Mouse (Mus musculus) MEL (cell line): ENCODE measurements around the gene Ssh2. TPM values are rescaled to one million over a fixed set of nuclear protein-coding genes. Genes with fewer than 3 reads are reported as not detected.

Experiments
- DNase-seq: peaks from one replicate; pipeline ENCODE4 v3.0.0; 2011; ENCODE audit warnings: low read depth, low spot score
- H3K27ac ChIP-seq: 2 replicates; pipeline ENCODE4 v1.5.1; 2012; ENCODE audit warnings: low read depth, mild to moderate bottlenecking, control low read depth, low read length, moderate library complexity; ENCODE audit not compliant: control insufficient read depth
- H3K27me3 ChIP-seq, 2 experiments: fragments of 150-350 bp in 1 of 2; sonication (generic) in 1 of 2; 2 replicates each; pipeline ENCODE4 v1.6.1; 2012; ENCODE audit warnings: low read length in 2 of 2, mild to moderate bottlenecking in 2 of 2, improper control_type of control experiment in 1 of 2, moderate library complexity in 1 of 2; ENCODE audit not compliant: insufficient read depth in 2 of 2, control insufficient read depth in 1 of 2
- H3K36me3 ChIP-seq, 2 experiments: 2 replicates each; pipeline ENCODE4 v1.6.1; 2012 to 2014; ENCODE audit warnings: low read length in 2 of 2, improper control_type of control experiment in 1 of 2, inconsistent platforms in 1 of 2, mild to moderate bottlenecking in 1 of 2; ENCODE audit not compliant: insufficient read depth in 2 of 2, control insufficient read depth in 1 of 2
- H3K4me1 ChIP-seq, 2 experiments: fragments of 150-350 bp in 1 of 2; sonication (generic) in 1 of 2; 2 replicates each; pipeline ENCODE4 v1.6.1; 2012; ENCODE audit warnings: low read length in 2 of 2, improper control_type of control experiment in 1 of 2, mild to moderate bottlenecking in 1 of 2; ENCODE audit not compliant: insufficient read depth in 2 of 2, control insufficient read depth in 1 of 2
- H3K4me3 ChIP-seq, 2 experiments: fragments of 150-350 bp in 1 of 2; sonication (generic) in 1 of 2; 2 replicates each; pipeline ENCODE4 v1.5.1; 2012; ENCODE audit warnings: low read depth in 2 of 2, low read length in 2 of 2, mild to moderate bottlenecking in 2 of 2, moderate library complexity in 2 of 2, control low read depth in 1 of 2, improper control_type of control experiment in 1 of 2; ENCODE audit not compliant: control insufficient read depth in 1 of 2, insufficient read depth in 1 of 2
- H3K79me2 ChIP-seq: 2 replicates; pipeline ENCODE4 v1.6.1; 2012; ENCODE audit warnings: mild to moderate bottlenecking, low read length, moderate library complexity; ENCODE audit not compliant: control insufficient read depth, poor library complexity, insufficient read depth
- H3K9ac ChIP-seq: 2 replicates; pipeline ENCODE4 v1.6.1; 2012; ENCODE audit warnings: low read depth, mild to moderate bottlenecking, control low read depth, low read length, moderate library complexity; ENCODE audit not compliant: control insufficient read depth, poor library complexity, severe bottlenecking
- H3K9me3 ChIP-seq: fragments of 150-350 bp; sonication (generic); replicated peaks from 2 replicates; pipeline ENCODE4 v1.6.1; 2012; ENCODE audit warnings: mild to moderate bottlenecking, low read length, improper control_type of control experiment, moderate library complexity; ENCODE audit not compliant: insufficient read depth
- BHLHE40 ChIP-seq: IDR thresholded peaks from 2 replicates; pipeline ENCODE4 v1.6.1; 2012; ENCODE audit warnings: low read depth, mild to moderate bottlenecking, inconsistent platforms, low read length, improper control_type of control experiment, borderline replicate concordance
- CTCF ChIP-seq, 3 experiments: IDR thresholded peaks in 2 of 3; conservative IDR thresholded peaks in 1 of 3; 2 replicates each; pipeline ENCODE4 v1.5.1; 2011 to 2012; ENCODE audit warnings: low read length in 3 of 3, low read depth in 2 of 3, mild to moderate bottlenecking in 2 of 3, improper control_type of control experiment in 1 of 3, inconsistent platforms in 1 of 3, mixed read lengths in 1 of 3, moderate library complexity in 1 of 3; ENCODE audit not compliant: control insufficient read depth in 1 of 3, insufficient read depth in 1 of 3, poor library complexity in 1 of 3, severe bottlenecking in 1 of 3
- E2F4 ChIP-seq: IDR thresholded peaks from 2 replicates; pipeline ENCODE4 v1.6.1; 2011; ENCODE audit warnings: low read depth, low read length, improper control_type of control experiment, borderline replicate concordance
- ELF1 ChIP-seq: IDR thresholded peaks from 2 replicates; pipeline ENCODE4 v1.6.1; 2014; ENCODE audit warnings: low read depth, mild to moderate bottlenecking, inconsistent platforms, low read length, improper control_type of control experiment, moderate library complexity
- EP300 ChIP-seq, 2 experiments: IDR thresholded peaks; 2 replicates each; pipeline ENCODE4 v1.6.1; 2011; ENCODE audit warnings: improper control_type of control experiment in 2 of 2, low read length in 2 of 2, low read depth in 1 of 2, mild to moderate bottlenecking in 1 of 2
- ETS1 ChIP-seq: IDR thresholded peaks from 2 replicates; pipeline ENCODE4 v1.6.1; 2012; ENCODE audit warnings: low read depth, mild to moderate bottlenecking, inconsistent platforms, low read length, improper control_type of control experiment, moderate library complexity
- GABPA ChIP-seq: IDR thresholded peaks from 2 replicates; pipeline ENCODE4 v1.6.1; 2012; ENCODE audit warnings: low read depth, mild to moderate bottlenecking, inconsistent platforms, low read length, improper control_type of control experiment, moderate library complexity
- GATA1 ChIP-seq: IDR thresholded peaks from 2 replicates; pipeline ENCODE4 v1.6.1; 2011; ENCODE audit warnings: low read depth, low read length, improper control_type of control experiment
- HCFC1 ChIP-seq: IDR thresholded peaks from 2 replicates; pipeline ENCODE4 v1.6.1; 2012; ENCODE audit warnings: low read depth, mild to moderate bottlenecking, inconsistent platforms, low read length, improper control_type of control experiment, moderate library complexity
- JUND ChIP-seq: IDR thresholded peaks from 2 replicates; pipeline ENCODE4 v1.6.1; 2011; ENCODE audit warnings: low read depth, mild to moderate bottlenecking, improper control_type of control experiment, low read length
- KAT2A ChIP-seq: conservative IDR thresholded peaks from 2 replicates; pipeline ENCODE4 v1.6.1; 2012; ENCODE audit warnings: low read depth, low read length, improper control_type of control experiment, inconsistent platforms
- MAZ ChIP-seq: IDR thresholded peaks from 2 replicates; pipeline ENCODE4 v1.6.1; 2012; ENCODE audit warnings: low read depth, mild to moderate bottlenecking, inconsistent platforms, low read length, improper control_type of control experiment
- MEF2A ChIP-seq: IDR thresholded peaks from 2 replicates; pipeline ENCODE4 v1.6.1; 2014; ENCODE audit warnings: low read depth, mild to moderate bottlenecking, inconsistent platforms, low read length, improper control_type of control experiment; ENCODE audit not compliant: poor library complexity, insufficient replicate concordance, severe bottlenecking; ENCODE audit errors: extremely low read depth
- MXI1 ChIP-seq: IDR thresholded peaks from 2 replicates; pipeline ENCODE4 v1.6.1; 2011; ENCODE audit warnings: mild to moderate bottlenecking, low read depth, low read length, improper control_type of control experiment
- NELFE ChIP-seq: IDR thresholded peaks from 2 replicates; pipeline ENCODE4 v1.6.1; 2011; ENCODE audit warnings: low read depth, low read length, improper control_type of control experiment
- RAD21 ChIP-seq: IDR thresholded peaks from 2 replicates; pipeline ENCODE4 v1.6.1; 2011; ENCODE audit warnings: mild to moderate bottlenecking, low read depth, low read length, improper control_type of control experiment
- RCOR1 ChIP-seq: IDR thresholded peaks from 2 replicates; pipeline ENCODE4 v1.6.1; 2012; ENCODE audit warnings: low read depth, mild to moderate bottlenecking, inconsistent platforms, low read length, improper control_type of control experiment
- SMC3 ChIP-seq: IDR thresholded peaks from 2 replicates; pipeline ENCODE4 v1.6.1; 2011; ENCODE audit warnings: low read depth, low read length, improper control_type of control experiment
- TAL1 ChIP-seq: IDR thresholded peaks from 2 replicates; pipeline ENCODE4 v1.6.1; 2012; ENCODE audit warnings: mild to moderate bottlenecking, inconsistent platforms, low read length, moderate library complexity, mixed read lengths
- UBTF ChIP-seq: IDR thresholded peaks from 2 replicates; pipeline ENCODE4 v1.6.1; 2012; ENCODE audit warnings: low read depth, mild to moderate bottlenecking, inconsistent platforms, low read length, improper control_type of control experiment, moderate library complexity, borderline replicate concordance; ENCODE audit not compliant: insufficient read depth
- USF2 ChIP-seq, 2 experiments: IDR thresholded peaks; 2 replicates each; pipeline ENCODE4 v1.6.1; 2011 to 2012; ENCODE audit warnings: improper control_type of control experiment in 2 of 2, low read length in 2 of 2, borderline replicate concordance in 1 of 2, inconsistent platforms in 1 of 2, low read depth in 1 of 2, mild to moderate bottlenecking in 1 of 2; ENCODE audit not compliant: insufficient read depth in 1 of 2
- ZC3H11A ChIP-seq: IDR thresholded peaks from 2 replicates; pipeline ENCODE4 v1.6.1; 2012; ENCODE audit warnings: low read depth, mild to moderate bottlenecking, inconsistent platforms, low read length, improper control_type of control experiment
- ZKSCAN1 ChIP-seq: IDR thresholded peaks from 2 replicates; pipeline ENCODE4 v1.6.1; 2012; ENCODE audit warnings: low read depth, mild to moderate bottlenecking, inconsistent platforms, low read length, improper control_type of control experiment, moderate library complexity
- ZNF384 ChIP-seq: IDR thresholded peaks from 2 replicates; pipeline ENCODE4 v1.6.1; 2012; ENCODE audit warnings: low read depth, mild to moderate bottlenecking, inconsistent platforms, low read length, improper control_type of control experiment
- polyA plus RNA-seq, 2 experiments: library from polyadenylated mRNA; stranded (reverse) in 1 of 2; unstranded in 1 of 2; fragments of >175 nt in 1 of 2; fragments of >200 nt in 1 of 2; gene quantifications; 2 replicates each; pipeline versions ENCODE4 v1.2.1 to v1.2.4; 2012; ENCODE audit warnings: low replicate concordance in 2 of 2, low read depth in 1 of 2; ENCODE audit not compliant: insufficient read length in 2 of 2, insufficient read depth in 1 of 2, missing spikeins in 1 of 2
- total RNA-seq: library from RNA; depleted of rRNA; stranded (reverse); fragments of 300-350 nt; gene quantifications from 2 replicates; pipeline ENCODE4 v1.2.3, GENCODE M21; 2012

The Ssh2 gene
- total and polyA plus RNA-seq, 3 experiments, result 6.3 to 29.2 (median 16.5) TPM

DNA sequence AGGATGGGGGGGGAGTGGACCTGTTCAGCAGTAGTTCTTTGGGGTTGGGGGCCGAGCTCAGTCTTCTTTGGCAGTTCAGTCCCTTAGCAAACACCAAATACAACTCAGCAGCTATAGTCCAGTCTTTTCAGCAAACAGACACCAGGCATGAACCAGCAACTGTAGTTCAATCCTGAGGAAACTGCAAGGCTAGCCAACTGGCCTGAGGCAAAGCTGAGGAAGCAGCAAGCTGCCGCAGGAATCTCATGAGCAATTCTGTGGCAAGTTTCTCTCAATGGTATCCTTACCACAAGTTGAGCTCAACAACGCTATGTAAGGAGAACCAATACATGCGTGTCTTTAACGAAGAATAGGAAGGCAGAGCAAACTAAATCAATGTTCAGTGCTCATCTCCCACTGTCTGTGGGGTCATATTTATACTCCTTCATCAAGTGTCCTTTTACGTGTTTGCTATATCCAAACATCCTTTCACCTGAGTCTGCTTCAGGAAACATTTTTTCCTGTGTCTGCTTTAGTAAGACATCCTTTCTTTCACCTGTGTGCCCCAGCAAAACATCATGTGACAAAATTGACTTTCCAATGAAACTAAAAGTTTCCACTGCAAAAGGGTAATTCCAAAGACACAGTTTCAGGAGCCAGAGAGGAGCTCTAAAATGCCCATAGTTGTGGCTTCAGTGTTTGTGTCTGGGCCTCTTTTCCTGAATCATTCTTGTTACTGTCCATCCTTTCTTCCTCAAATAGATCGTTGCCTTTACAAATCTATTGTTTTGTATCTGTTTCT, 24.6 kb downstream of the Ssh2 start:
- H3K9me3 ChIP-seq, result no peaks in the 10 kb centered on the region
- DNase-seq, result no peak
- peaks cover 14 to 21% of the 10 kb centered on the region in 2 experiments for H3K4me1 ChIP-seq
- no peak overlapping the region for H3K9ac ChIP-seq
- H3K79me2 ChIP-seq, result peaks cover 3% of the 10 kb centered on the region
- H3K27me3 ChIP-seq, result no peaks in the 10 kb centered on the region
- no peak overlapping the region for H3K4me3 ChIP-seq
- peak overlapping the region; percentile 14; the same call in 1 of the 2 replicates for H3K27ac ChIP-seq
- peaks cover 0 to 36% of the 10 kb centered on the region in 2 experiments; a peak in 2 of 4 replicates for H3K36me3 ChIP-seq
- TF ChIP-seq GATA1 (no peak), CTCF (IDR thresholded peaks at IDR 0.05 in 2 of 3, conservative IDR thresholded peaks at IDR 0.05 in 1 of 3; ENCODE audit: control insufficient read depth in 1 of 3, insufficient read depth in 1 of 3, low read depth in 2 of 3, low read length in 3 of 3, poor library complexity in 1 of 3, severe bottlenecking in 1 of 3) (no peak), JUND (no peak), KAT2A (no peak), E2F4 (no peak), TAL1 (no peak), MAZ (no peak), RCOR1 (no peak), ZNF384 (no peak), GABPA (no peak)

DNA sequence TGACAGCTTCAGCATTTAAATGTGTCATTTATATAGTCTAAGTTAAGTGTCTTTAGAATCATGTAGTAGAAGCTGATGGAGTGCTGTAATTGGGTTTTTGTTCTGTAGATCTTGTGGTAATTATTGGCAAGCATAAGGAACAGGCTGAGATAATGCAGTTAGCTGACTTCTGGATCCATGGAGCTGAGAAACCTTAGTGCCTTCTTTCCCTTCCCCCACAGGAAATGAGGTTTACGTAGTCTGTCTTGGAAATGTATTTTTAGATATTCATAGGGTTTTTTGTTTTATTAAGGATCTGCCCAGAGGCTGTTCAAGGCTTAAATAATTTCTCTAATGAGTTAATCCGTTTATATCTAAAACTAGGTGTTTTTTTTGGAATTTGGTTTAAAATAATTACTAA, 26.8 kb downstream of the Ssh2 start:
- H3K9ac ChIP-seq, result no peak overlapping the region
- H3K4me3 ChIP-seq, result no peak overlapping the region

DNA sequence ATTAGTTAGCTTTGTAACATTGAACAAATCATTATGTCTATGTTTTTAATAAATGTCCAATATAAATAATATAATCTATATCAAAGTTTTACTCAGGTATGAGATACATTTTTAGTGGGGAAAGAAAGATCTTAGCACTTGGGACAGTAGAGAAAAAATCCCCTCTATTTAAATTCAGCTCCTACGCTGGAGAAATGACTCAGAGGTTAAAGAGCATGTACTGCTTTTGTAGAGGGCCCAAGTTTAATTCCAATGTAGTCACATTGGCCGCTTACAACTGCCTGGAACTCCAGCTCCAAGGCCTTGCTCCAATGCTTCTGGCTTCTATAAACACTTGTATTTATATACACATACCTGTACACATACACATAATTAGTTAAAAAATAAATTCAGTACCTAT, 36.7 kb downstream of the Ssh2 start:
- no peaks in the 10 kb centered on the region for H3K4me1 ChIP-seq
- no peak for DNase-seq

More for the DNA sequence above, 26.8 kb downstream of the Ssh2 start:
- Histone ChIP-seq H3K9me3 (no peaks in the 10 kb centered on the region), H3K4me1 (peaks cover 14 to 21% of the 10 kb centered on the region in 2 experiments), H3K27me3 (no peaks in the 10 kb centered on the region), H3K79me2 (no peaks in the 10 kb centered on the region; the same call in none of the 2 replicates), H3K27ac (no peak overlapping the region), H3K36me3 (peaks cover 0 to 32% of the 10 kb centered on the region in 2 experiments; a peak in 2 of 4 replicates)
- DNase-seq, result peak; percentile 56
- TF ChIP-seq MEF2A, result peak; percentile 49; the same call in 1 of the 2 replicates
- no peak for TF ChIP-seq UBTF
- TF ChIP-seq NELFE, result no peak
- 0 out of 2 replicates have a peak, but pooled peaks have one; percentile 40 for TF ChIP-seq ETS1
- peak; percentile 36 to 64; a peak in 1 of 4 replicates for TF ChIP-seq EP300 (IDR thresholded peaks at IDR 0.05; ENCODE audit: low read depth in 1 of 2, low read length in 2 of 2)

More for the DNA sequence above, 36.7 kb downstream of the Ssh2 start:
- no peak overlapping the region for H3K9ac ChIP-seq
- H3K27me3 ChIP-seq, result no peaks in the 10 kb centered on the region
- H3K36me3 ChIP-seq, result peaks cover 0 to 3% of the 10 kb centered on the region in 2 experiments; a peak in 2 of 4 replicates
- H3K27ac ChIP-seq, result no peak overlapping the region
- no peaks in the 10 kb centered on the region for H3K79me2 ChIP-seq
- TF ChIP-seq SMC3 (no peak), USF2 (IDR thresholded peaks at IDR 0.05; ENCODE audit: borderline replicate concordance in 1 of 2, insufficient read depth in 1 of 2, low read depth in 1 of 2, low read length in 2 of 2) (no peak), ZKSCAN1 (no peak), RAD21 (no peak), MEF2A (no peak), JUND (no peak), HCFC1 (no peak), ELF1 (no peak), ZC3H11A (no peak), GATA1 (no peak), UBTF (no peak), MXI1 (no peak), TAL1 (no peak), KAT2A (no peak), BHLHE40 (no peak)
- no peaks in the 10 kb centered on the region for H3K9me3 ChIP-seq
- no peak overlapping the region for H3K4me3 ChIP-seq
